Mouse (Mus musculus) intestine, embryonic 14.5 days (tissue): Measurements from ENCODE around the gene Cyp1a2. TPM values are rescaled to one million over a fixed set of nuclear protein-coding genes. Genes with fewer than 3 reads are reported as not detected.
A peak's percentile ranks its signal among the peaks of the same experiment; 100 is the strongest.

ENCODE experiments used
- ATAC-seq: fragments of 200-750 bp; cut with Nextera tagmentation; replicated peaks from 2 replicates; pipeline ENCODE4 v1.8.0; 2017; ENCODE audit warnings: low read depth, moderate number of reproducible peaks, moderate TSS enrichment, moderate library complexity; ENCODE audit not compliant: low FRiP score, low TSS enrichment
- DNase-seq: peaks from one replicate; pipeline ENCODE4 v3.0.0-alpha.2; 2018; ENCODE audit warnings: low spot score
- H3K27ac ChIP-seq: fragments of 300-500 bp; sonication (generic); 2 replicates; pipeline ENCODE4 v1.5.1; 2014; ENCODE audit warnings: low read depth, mild to moderate bottlenecking, control low read depth
- H3K27me3 ChIP-seq: fragments of 300-500 bp; sonication (generic); replicated peaks from 2 replicates; pipeline ENCODE4 v1.6.1; 2014; ENCODE audit warnings: low read length, control low read depth; ENCODE audit not compliant: control insufficient read depth, insufficient read depth
- H3K36me3 ChIP-seq: fragments of 300-500 bp; sonication (generic); 2 replicates; pipeline ENCODE4 v1.6.1; 2014; ENCODE audit warnings: low read length, control low read depth; ENCODE audit not compliant: control insufficient read depth, insufficient read depth
- H3K4me1 ChIP-seq: fragments of 300-500 bp; sonication (generic); replicated peaks from 2 replicates; pipeline ENCODE4 v1.6.1; 2014; ENCODE audit warnings: low read length, control low read depth, mixed read lengths; ENCODE audit not compliant: control insufficient read depth, insufficient read depth
- H3K4me2 ChIP-seq: fragments of 300-500 bp; sonication (generic); 2 replicates; pipeline ENCODE4 v1.6.1; 2014; ENCODE audit warnings: low read length
- H3K4me3 ChIP-seq: fragments of 300-500 bp; sonication (generic); 2 replicates; pipeline ENCODE4 v1.5.1; 2014; ENCODE audit warnings: low read depth, low read length, control low read depth, mixed read lengths
- H3K9ac ChIP-seq: fragments of 300-500 bp; sonication (generic); 2 replicates; pipeline ENCODE4 v1.6.1; 2014; ENCODE audit warnings: mild to moderate bottlenecking, low read length
- H3K9me3 ChIP-seq: fragments of 300-500 bp; sonication (generic); 2 replicates; pipeline ENCODE4 v1.6.1; 2016; ENCODE audit warnings: low read length, control low read depth; ENCODE audit not compliant: control insufficient read depth
- WGBS: fragments of 180-500 bp; shearing (Covaris S2); extraction: QIAGEN DNeasy Blood & Tissue Kit; methylation state at CpG from one replicate; pipeline ENCODE4 v1.1.7; 2014; 5-methylcytosine and 5-hydroxymethylcytosine counted together
- polyA plus RNA-seq: library from polyadenylated mRNA; unstranded; fragments of >200 nt; fragmentation: Nextera tagmentation; extraction: Ambion mirVana; gene quantifications from 2 replicates; pipeline ENCODE4 v1.2.1, GENCODE M21; 2014

The Cyp1a2 gene
- polyA plus RNA-seq, 1 experiment from 2014 or later: not detected

DNA sequence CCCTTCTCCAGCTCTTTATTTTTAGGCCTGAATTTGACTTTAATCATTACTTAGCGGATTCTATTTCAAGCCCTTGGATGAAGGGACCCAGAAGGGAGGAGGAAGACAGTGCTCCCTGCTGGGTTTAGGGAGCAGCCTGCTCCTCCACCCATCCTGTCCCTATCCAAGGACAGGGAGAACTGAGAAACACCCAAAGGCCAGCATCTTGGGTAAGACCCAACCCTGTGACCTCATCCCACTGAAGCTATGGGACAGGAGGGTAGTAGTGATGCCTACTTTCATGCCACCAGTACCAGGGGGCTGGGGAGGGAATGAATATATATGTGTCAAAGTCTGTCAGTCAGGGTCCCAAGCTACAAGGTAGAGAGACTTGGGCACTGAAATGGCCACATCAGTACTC lies 42.5 kb downstream of the Cyp1a2 start:
- no peak overlapping the region for H3K9ac ChIP-seq
- no peak overlapping the region for H3K4me3 ChIP-seq
- peak overlapping the region; percentile 46 for H3K4me2 ChIP-seq
- WGBS: 63% methylated on average over 1 of the region's 1 CpGs
- peak overlapping the region; percentile 81; the same call in 1 of the 2 replicates for H3K27ac ChIP-seq
- peaks cover 68% of the 10 kb centered on the region for H3K4me1 ChIP-seq
- ATAC-seq (no peak), DNase-seq (no peak)
- H3K27me3 ChIP-seq: no peaks in the 10 kb centered on the region
- no peaks in the 10 kb centered on the region for H3K9me3 ChIP-seq
- peaks cover 10% of the 10 kb centered on the region for H3K36me3 ChIP-seq

DNA sequence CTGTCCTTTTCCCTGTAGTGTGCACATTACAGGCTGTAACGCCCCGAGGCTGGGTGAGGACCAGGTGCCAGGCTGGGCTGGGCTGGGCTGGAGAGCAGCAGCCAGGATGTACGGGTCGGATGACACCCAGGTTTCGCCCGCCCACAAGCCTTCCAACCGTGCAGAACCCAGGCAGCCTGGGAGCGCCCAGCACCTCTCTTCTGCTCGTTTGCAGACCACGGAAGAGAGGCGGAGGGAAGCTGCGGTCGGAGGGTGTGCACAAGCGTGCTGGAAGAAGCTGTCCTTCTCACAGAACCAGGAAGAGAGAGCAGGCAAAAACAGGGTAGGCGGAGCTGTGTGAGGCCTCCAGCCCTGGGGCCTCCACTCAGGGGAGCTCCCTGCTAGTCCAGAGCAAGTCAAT lies 43.1 kb downstream of the Cyp1a2 start:
- Histone ChIP-seq H3K4me3 (peak overlapping the region; percentile 25; the same call in 1 of the 2 replicates), H3K9ac (peak overlapping the region; percentile 29), H3K9me3 (no peaks in the 10 kb centered on the region), H3K4me1 (peaks cover 65% of the 10 kb centered on the region), H3K27me3 (no peaks in the 10 kb centered on the region), H3K36me3 (peaks cover 10% of the 10 kb centered on the region), H3K27ac (peak overlapping the region; percentile 81), H3K4me2 (peak overlapping the region; percentile 46)
- WGBS: 4% methylated on average over 15 of the region's 15 CpGs
- ATAC-seq (peak; percentile 28), DNase-seq (peak; percentile 75)

DNA sequence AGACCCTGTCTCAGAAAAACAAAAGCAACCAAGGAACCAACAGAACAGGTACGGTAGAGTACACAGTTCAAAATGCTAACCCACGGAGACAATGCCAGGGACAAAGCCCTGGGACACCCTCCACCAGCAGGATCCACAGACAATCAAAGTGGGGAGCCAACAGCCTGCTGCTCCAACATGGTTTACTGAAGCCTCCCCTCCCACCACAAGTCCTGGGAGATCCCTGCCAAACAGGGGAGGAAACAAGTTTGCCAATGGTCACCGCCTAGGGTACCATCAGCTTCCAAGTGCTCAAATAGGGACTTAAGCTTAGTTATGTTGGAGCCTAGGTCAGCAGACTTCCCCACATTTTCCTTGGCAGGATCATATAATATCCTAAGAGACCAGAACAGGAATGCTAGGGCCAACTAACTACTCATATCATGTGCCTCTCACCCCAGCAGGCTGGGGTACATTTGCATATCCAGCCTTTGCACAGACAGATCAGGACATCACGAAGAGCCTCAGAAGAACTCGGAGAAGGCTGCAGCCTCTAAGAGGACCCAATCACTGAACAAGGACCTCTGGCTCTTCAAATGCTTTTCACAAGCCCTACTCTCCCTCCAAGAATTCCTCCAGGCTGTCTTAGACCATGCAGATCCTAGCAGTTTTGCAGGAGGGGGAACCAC lies 43.7 kb downstream of the Cyp1a2 start:
- peak overlapping the region; percentile 29 for H3K9ac ChIP-seq

DNA sequence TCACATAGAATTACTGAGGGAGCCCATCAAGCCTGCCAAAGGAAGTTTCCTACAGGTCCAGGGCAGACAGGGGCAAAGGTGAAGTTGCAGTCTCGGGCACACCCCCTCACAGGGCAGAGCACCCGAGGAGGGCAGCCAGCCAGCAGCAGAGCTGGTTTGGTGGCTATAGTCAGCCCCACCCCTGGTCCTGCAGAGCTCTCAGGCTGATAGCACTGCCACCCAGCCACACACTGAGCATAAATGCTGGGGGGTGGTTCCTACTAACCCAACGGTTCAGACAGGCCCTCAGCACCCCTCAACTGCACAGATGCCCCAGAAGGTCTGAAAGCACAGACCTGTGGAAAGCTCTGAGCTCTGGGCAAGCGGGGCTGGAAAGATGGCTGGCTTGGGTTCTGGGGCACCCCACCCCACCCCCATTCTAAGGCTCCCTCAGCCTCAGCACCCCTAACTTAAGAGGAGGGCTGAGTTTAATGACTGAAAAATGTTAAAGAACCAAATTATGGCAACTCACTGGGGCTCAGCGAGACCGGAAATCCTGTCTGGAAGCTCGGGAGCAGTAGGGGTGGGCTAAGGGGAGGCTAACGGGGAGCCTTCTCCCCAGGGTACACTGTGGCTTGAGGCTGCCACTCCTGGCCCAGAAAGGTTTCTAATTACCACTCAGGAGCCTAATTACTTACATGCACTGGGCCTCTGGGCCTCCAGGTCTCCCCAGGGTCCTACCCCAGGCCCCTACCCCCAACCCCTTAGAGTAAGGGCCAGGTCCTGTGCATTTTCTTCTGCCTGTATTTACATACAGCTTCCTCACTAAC lies 44.6 kb downstream of the Cyp1a2 start:
- DNase-seq (no peak), ATAC-seq (peak; percentile 53)
- no peak overlapping the region for H3K4me3 ChIP-seq
- peaks cover 61% of the 10 kb centered on the region for H3K4me1 ChIP-seq
- peak overlapping the region; percentile 42 for H3K4me2 ChIP-seq
- no peaks in the 10 kb centered on the region for H3K27me3 ChIP-seq
- 30% methylated on average over 8 of the region's 8 CpGs for WGBS
- no peaks in the 10 kb centered on the region for H3K9me3 ChIP-seq
- peak overlapping the region; percentile 18; the same call in 1 of the 2 replicates for H3K9ac ChIP-seq
- peak overlapping the region; percentile 81 for H3K27ac ChIP-seq
- H3K36me3 ChIP-seq: peaks cover 16% of the 10 kb centered on the region

More for the DNA sequence above, 43.7 kb downstream of the Cyp1a2 start:
- no peaks in the 10 kb centered on the region for H3K27me3 ChIP-seq
- H3K27ac ChIP-seq: peak overlapping the region; percentile 81
- peaks cover 65% of the 10 kb centered on the region for H3K4me1 ChIP-seq
- H3K4me2 ChIP-seq: peak overlapping the region; percentile 46
- H3K4me3 ChIP-seq: 0 out of 2 replicates have a peak overlapping the region, but pooled peaks have one; percentile 25
- H3K36me3 ChIP-seq: peaks cover 10% of the 10 kb centered on the region
- 69% methylated on average over 5 of the region's 5 CpGs for WGBS
- DNase-seq (no peak), ATAC-seq (no peak)
- no peaks in the 10 kb centered on the region for H3K9me3 ChIP-seq

DNA sequence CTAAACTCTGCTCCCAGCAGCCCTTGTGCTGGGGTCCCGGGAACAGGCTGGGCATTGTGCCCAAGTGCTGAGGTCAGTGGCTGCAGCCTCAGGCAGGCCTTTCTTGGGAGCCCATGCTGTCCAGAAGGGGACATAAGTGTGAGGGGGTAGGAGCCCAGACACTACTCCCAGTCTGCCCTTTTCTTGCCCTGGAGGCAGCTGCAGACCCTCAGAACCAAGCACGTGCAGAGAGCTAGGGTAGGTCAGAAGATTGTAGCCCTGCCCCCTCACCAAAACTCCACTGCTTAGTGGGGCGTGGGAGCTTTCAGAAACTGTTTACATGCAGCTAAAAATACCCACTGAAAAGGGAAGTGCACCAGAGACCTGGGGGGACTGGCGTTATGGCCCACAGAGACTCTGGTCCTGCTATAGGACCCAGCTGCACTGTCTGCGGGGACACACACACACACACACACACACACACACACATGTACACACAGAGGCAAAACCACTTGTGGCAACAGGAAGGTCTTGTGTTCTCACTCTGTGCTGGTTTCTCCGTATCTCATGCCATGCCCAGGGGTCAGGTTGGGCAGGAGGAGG lies 45.7 kb downstream of the Cyp1a2 start:
- Histone ChIP-seq H3K36me3 (peaks cover 21% of the 10 kb centered on the region), H3K4me1 (peaks cover 51% of the 10 kb centered on the region), H3K4me2 (peak overlapping the region; percentile 42), H3K4me3 (no peak overlapping the region), H3K27ac (peak overlapping the region; percentile 81), H3K9me3 (no peaks in the 10 kb centered on the region), H3K9ac (peak overlapping the region; percentile 18; the same call in 1 of the 2 replicates), H3K27me3 (no peaks in the 10 kb centered on the region)
- DNase-seq (no peak), ATAC-seq (peak; percentile 38)
- 10% methylated on average over 6 of the region's 6 CpGs for WGBS

DNA sequence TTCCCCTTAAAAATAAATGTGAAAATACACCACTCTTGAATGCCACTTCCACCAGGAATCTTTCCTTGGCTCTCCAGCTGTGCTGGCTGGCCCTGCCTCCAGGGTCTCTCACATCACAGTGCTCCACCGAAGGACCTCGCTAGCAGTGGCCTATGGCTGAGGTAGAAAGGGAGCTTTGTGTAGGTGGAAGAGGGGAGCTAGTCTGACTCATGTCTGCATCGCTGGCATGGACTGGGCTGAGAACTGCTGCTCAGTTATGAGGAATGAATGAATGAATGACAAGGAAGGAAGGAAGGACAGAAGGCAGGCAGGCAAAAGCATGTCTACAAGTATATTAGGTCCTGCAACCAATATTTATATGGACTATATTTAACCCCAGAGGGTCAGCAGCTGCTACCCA lies 46.2 kb downstream of the Cyp1a2 start:
- peak overlapping the region; percentile 81 for H3K27ac ChIP-seq

DNA sequence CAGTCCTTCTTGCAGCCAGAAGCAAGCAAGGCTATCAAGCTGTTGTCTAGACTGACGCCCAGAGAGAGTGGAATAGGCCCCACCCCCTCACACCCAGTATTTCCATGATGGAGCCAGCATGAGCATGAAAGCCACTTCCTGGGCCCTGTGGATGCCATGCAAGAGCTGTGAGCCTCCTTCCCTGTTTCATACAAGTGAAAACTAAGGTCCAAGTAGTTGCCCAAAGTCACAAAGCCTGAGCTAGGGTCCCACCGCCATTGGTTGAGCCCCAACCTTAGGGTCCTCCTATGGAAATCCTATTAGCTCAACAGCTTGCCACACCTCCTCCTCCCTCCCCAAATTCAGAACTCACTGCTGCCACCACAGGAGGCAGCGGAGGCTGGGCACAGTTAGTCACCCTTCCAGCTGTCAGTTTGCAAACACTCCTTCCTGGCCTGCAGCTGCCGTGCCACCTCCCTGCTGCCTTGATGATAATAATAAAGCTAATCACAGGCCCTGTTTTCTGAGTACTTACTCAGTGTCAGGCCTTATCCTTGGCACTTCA lies 50.0 kb downstream of the Cyp1a2 start:
- Histone ChIP-seq H3K36me3 (peaks cover 45% of the 10 kb centered on the region), H3K9ac (no peak overlapping the region), H3K4me2 (no peak overlapping the region), H3K4me3 (no peak overlapping the region), H3K4me1 (peaks cover 17% of the 10 kb centered on the region), H3K9me3 (no peaks in the 10 kb centered on the region), H3K27me3 (no peaks in the 10 kb centered on the region), H3K27ac (no peak overlapping the region)
- 43% methylated on average over 4 of the region's 4 CpGs for WGBS
- DNase-seq (no peak), ATAC-seq (no peak)

More for the DNA sequence above, 46.2 kb downstream of the Cyp1a2 start:
- no peak overlapping the region for H3K4me3 ChIP-seq
- DNase-seq (no peak), ATAC-seq (no peak)
- H3K9ac ChIP-seq: no peak overlapping the region
- no peaks in the 10 kb centered on the region for H3K9me3 ChIP-seq
- peaks cover 19% of the 10 kb centered on the region for H3K36me3 ChIP-seq
- H3K4me2 ChIP-seq: peak overlapping the region; percentile 42; the same call in 1 of the 2 replicates
- H3K27me3 ChIP-seq: no peaks in the 10 kb centered on the region
- 57% methylated on average over 3 of the region's 3 CpGs for WGBS
- H3K4me1 ChIP-seq: peaks cover 47% of the 10 kb centered on the region

DNA sequence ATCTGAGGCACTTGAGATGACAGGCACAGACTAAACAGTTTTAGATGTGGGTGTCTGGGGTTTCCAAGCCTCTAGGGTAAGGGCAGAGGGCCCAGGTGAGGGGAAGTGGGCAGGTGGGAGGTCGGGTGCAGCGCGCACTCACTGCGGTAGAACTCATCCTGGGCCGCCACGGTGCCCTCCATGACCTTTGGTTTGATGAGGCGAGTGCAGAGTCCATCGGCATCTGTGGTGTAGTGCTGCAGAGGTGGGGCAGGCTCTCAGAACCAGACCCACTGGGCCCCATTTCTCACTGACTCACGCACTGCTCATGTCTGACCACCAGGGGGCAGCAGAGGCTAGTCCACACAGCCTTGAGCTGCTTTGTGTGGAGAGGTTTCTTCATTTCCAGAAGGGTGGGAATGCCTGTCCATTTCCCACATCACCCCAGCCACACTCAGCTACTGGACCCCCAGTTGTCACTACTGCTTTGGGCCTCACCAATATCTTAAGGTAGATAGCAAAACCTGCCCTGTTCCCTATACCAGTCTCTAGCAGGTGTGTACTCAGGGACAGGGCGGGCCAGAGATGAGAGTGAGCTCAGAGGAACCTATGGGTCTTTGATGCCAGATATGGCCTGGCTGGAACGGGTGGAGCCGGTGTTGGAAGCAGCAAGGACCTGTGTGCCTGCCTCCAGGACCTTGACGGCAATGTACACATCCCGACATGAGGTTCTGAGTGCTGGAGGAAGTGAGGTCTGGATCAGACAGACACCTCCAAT lies 54.2 kb downstream of the Cyp1a2 start:
- ATAC-seq: peak; percentile 65
- Histone ChIP-seq H3K9me3 (no peaks in the 10 kb centered on the region), H3K9ac (no peak overlapping the region), H3K4me3 (no peak overlapping the region), H3K4me1 (no peaks in the 10 kb centered on the region; the same call in none of the 2 replicates), H3K36me3 (peaks cover 79% of the 10 kb centered on the region), H3K27ac (no peak overlapping the region), H3K27me3 (no peaks in the 10 kb centered on the region), H3K4me2 (no peak overlapping the region)
- peak; percentile 91 for DNase-seq
- WGBS: 61% methylated on average over 14 of the region's 14 CpGs
